Mouse (Mus musculus) left cerebral cortex, postnatal 36 days (tissue): ENCODE measurements around the gene Sar1b. TPM values are rescaled to one million over a fixed set of nuclear protein-coding genes. Genes with fewer than 3 reads are reported as not detected.

Source experiments
- total RNA-seq, 2 experiments: library from RNA; stranded (reverse); gene quantifications; 2 replicates each; pipeline ENCODE4 v1.2.3; 2021

Sar1b gene
- total RNA-seq, 2 experiments from 2014 or later: 63.1 to 65.0 TPM

Other genes starting within 250 kb of the Sar1b start
- 1 to 10 TPM; 6.7 to 9.4 TPM for gene Phykpl, start 178.9 kb upstream of the Sar1b start, total RNA-seq
- gene Hnrnpab, start 156.8 kb upstream of the Sar1b start, total RNA-seq: 100 to 1,000 TPM; 121 to 126 TPM
- 10 to 100 TPM; 44.7 to 52.4 TPM for gene Nhp2, start 144.0 kb upstream of the Sar1b start, total RNA-seq
- 10 to 100 TPM; 58.0 to 58.9 TPM for gene Rmnd5b, start 127.8 kb upstream of the Sar1b start, total RNA-seq
- gene N4bp3, start 112.8 kb upstream of the Sar1b start, total RNA-seq: 10 to 100 TPM; 11.8 to 15.0 TPM
- 1 to 10 TPM in 1 of 2 experiments, under 1 TPM in 1; 0.81 to 1.6 TPM for gene D930048N14Rik, start 112.7 kb upstream of the Sar1b start, total RNA-seq
- 10 to 100 TPM; 32.2 to 33.8 TPM for gene 0610009B22Rik, start 74.8 kb upstream of the Sar1b start, total RNA-seq
- 10 to 100 TPM; 16.7 to 19.4 TPM for gene Sec24a, start 53 bp upstream of the Sar1b start, total RNA-seq
- gene Jade2, start 94.0 kb downstream of the Sar1b start, total RNA-seq: 10 to 100 TPM; 34.0 to 39.7 TPM
- gene Cdkn2aipnl, start 204.0 kb downstream of the Sar1b start, total RNA-seq: 10 to 100 TPM; 32.1 to 36.4 TPM
- 100 to 1,000 TPM; 172 to 199 TPM for gene Ube2b, start 237.1 kb downstream of the Sar1b start, total RNA-seq
- 10 to 100 TPM; 15.9 to 17.0 TPM for gene Cdkl3, start 240.5 kb downstream of the Sar1b start, total RNA-seq